Mouse (Mus musculus) Patski (cell line): ENCODE results near the gene Arl5c. TPM values are rescaled to one million over a fixed set of nuclear protein-coding genes. Genes with fewer than 3 reads are reported as not detected.

Source experiments
- ATAC-seq: fragments of 100-300 bp; one replicate; pipeline ENCODE4 v1.8.0; 2021
- CTCF ChIA-PET: fragments of 350-600 bp; sonication (Branson Sonifier 250); formaldehyde crosslinking; loops from one replicate; lab custom pipeline; 2022; ENCODE audit warnings: inconsistent platforms; lab: Charles Lee
- POLR2A ChIA-PET: fragments of 350-600 bp; sonication (Branson Sonifier 250); formaldehyde crosslinking; loops from one replicate; lab custom pipeline; 2022; ENCODE audit warnings: antibody characterized with exemption, inconsistent platforms; lab: Charles Lee
- DNase-seq: peaks from one replicate; pipeline ENCODE4 v3.0.0-alpha.2; 2011; ENCODE audit warnings: low read depth, low spot score
- H3K27me3 ChIP-seq: fragments of 371-371 bp; one replicate; pipeline ENCODE4 v1.5.1; 2021
- CTCF ChIP-seq: fragments of 100-300 bp; IDR thresholded peaks from one replicate; pipeline ENCODE4 v1.5.1; 2021
- in situ Hi-C: fragments of 300-500 bp; cut with MboI; formaldehyde crosslinking; loops from 3 replicates; pipeline ENCODE4 v1.11.1; 2018; ENCODE audit warnings: low pct_unique_long_range_greater_than_20kb, mixed read lengths
- polyA plus RNA-seq: library from polyadenylated mRNA; unstranded; gene quantifications from one replicate; pipeline ENCODE4 v1.2.3, GENCODE M21; 2021

Gene Arl5c
- polyA plus RNA-seq, 1 experiment from 2014 or later = 2.0 TPM

GRCm38 (mm10) chr11:98005686-98006085 is 9.7 kb upstream of the Arl5c start:
- in situ Hi-C loops = no loop called here
- ChIA-PET CTCF (interaction anchor here (1.0 to 2.4 kb wide), 3 partner anchors 11 to 17 kb away, joined by 3 to 8 read pairs (median 6); no protein-coding TSS in a partner anchor), POLR2A (interaction anchor here (0.7 kb wide), 1 partner anchor 14 kb away, joined by 5 read pairs; no protein-coding TSS in a partner anchor)
- no peak for TF ChIP-seq CTCF
- ATAC-seq (no peak), DNase-seq (no peak)
- H3K27me3 ChIP-seq = no peaks in the 10 kb centered on the region

- DNase-seq = no peak
- no peak for ATAC-seq
- H3K27me3 ChIP-seq = no peaks in the 10 kb centered on the region
- ChIA-PET CTCF (interaction anchor here (2.2 to 2.4 kb wide), 2 partner anchors 13 to 68 kb away, joined by 5 to 8 read pairs; no protein-coding TSS in a partner anchor), POLR2A (interaction anchor here (0.7 kb wide), 1 partner anchor 21 kb away, joined by 3 read pairs; the partner anchor contains the start of gene Rpl19)
- in situ Hi-C loops = no loop called here
- TF ChIP-seq CTCF = no peak
Measured at GRCm38 (mm10) chr11:98005076-98005475, 9.1 kb upstream of the Arl5c start.

- ChIA-PET CTCF (interaction anchor here (0.9 to 2.4 kb wide), 6 partner anchors 10 to 71 kb away, joined by 3 to 8 read pairs (median 4); no protein-coding TSS in a partner anchor), POLR2A (interaction anchor here (0.7 kb wide), 1 partner anchor 22 kb away, joined by 3 read pairs; the partner anchor contains the start of gene Rpl19)
- no peaks in the 10 kb centered on the region for H3K27me3 ChIP-seq
- TF ChIP-seq CTCF = no peak
- DNase-seq = no peak
- in situ Hi-C loops = no loop called here
- no peak for ATAC-seq
Measured at GRCm38 (mm10) chr11:98004161-98004560, 8.2 kb upstream of the Arl5c start.

- ChIA-PET CTCF (interaction anchor here (1.1 to 2.2 kb wide), 4 partner anchors 9 to 72 kb away, joined by 3 to 5 read pairs (median 4); no protein-coding TSS in a partner anchor), POLR2A (no interaction called here)
- DNase-seq = no peak
- TF ChIP-seq CTCF = no peak
- ATAC-seq = no peak
- in situ Hi-C loops = no loop called here
- no peaks in the 10 kb centered on the region for H3K27me3 ChIP-seq
Measured at GRCm38 (mm10) chr11:98003171-98003671, 7.2 kb upstream of the Arl5c start.

GRCm38 (mm10) chr11:98002627-98003026 is 6.6 kb upstream of the Arl5c start:
- H3K27me3 ChIP-seq = no peaks in the 10 kb centered on the region
- ChIA-PET POLR2A (interaction anchor here (1.3 kb wide), 1 partner anchor 21 kb away, joined by 3 read pairs; no protein-coding TSS in a partner anchor), CTCF (interaction anchor here (1.1 to 2.2 kb wide), 4 partner anchors 9 to 73 kb away, joined by 3 to 5 read pairs (median 4); partner anchors contain the start of gene Cacnb1)
- ATAC-seq = no peak
- DNase-seq = no peak
- no peak for TF ChIP-seq CTCF
- in situ Hi-C loops = no loop called here

- POLR2A ChIA-PET = interaction anchor here (1.3 kb wide), 1 partner anchor 22 kb away, joined by 3 read pairs; no protein-coding TSS in a partner anchor
- TF ChIP-seq CTCF = no peak
- no peak for DNase-seq
- ATAC-seq = no peak
- CTCF ChIA-PET = interaction anchor here (1.1 to 2.0 kb wide), 3 partner anchors 8 to 74 kb away, joined by 3 to 5 read pairs (median 3); partner anchors contain the start of gene Cacnb1
- no peaks in the 10 kb centered on the region for H3K27me3 ChIP-seq
- in situ Hi-C loops = no loop called here
Measured at GRCm38 (mm10) chr11:98001986-98002385, 6.0 kb upstream of the Arl5c start.

GRCm38 (mm10) chr11:98001351-98001824 is 5.4 kb upstream of the Arl5c start:
- no peak for TF ChIP-seq CTCF
- ATAC-seq (no peak), DNase-seq (no peak)
- CTCF ChIA-PET = interaction anchor here (1.3 kb wide), 1 partner anchor 22 kb away, joined by 3 read pairs; the partner anchor contains the start of gene Cacnb1
- POLR2A ChIA-PET = interaction anchor here (1.3 kb wide), 1 partner anchor 23 kb away, joined by 3 read pairs; no protein-coding TSS in a partner anchor
- in situ Hi-C loops = no loop called here
- no peaks in the 10 kb centered on the region for H3K27me3 ChIP-seq

- CTCF ChIA-PET = no interaction called here
- in situ Hi-C loops = no loop called here
- no peak for ATAC-seq
- H3K27me3 ChIP-seq = no peaks in the 10 kb centered on the region
- no peak for DNase-seq
- TF ChIP-seq CTCF = no peak
- POLR2A ChIA-PET = interaction anchor here (0.6 kb wide), 1 partner anchor 57 kb away, joined by 3 read pairs; no protein-coding TSS in a partner anchor
Measured at GRCm38 (mm10) chr11:98000378-98001140, 4.6 kb upstream of the Arl5c start.

GRCm38 (mm10) chr11:97999748-98000147 is 3.8 kb upstream of the Arl5c start:
- no peaks in the 10 kb centered on the region for H3K27me3 ChIP-seq
- TF ChIP-seq CTCF = no peak
- ATAC-seq (no peak), DNase-seq (no peak)
- POLR2A ChIA-PET = interaction anchor here (0.6 kb wide), 1 partner anchor 58 kb away, joined by 3 read pairs; no protein-coding TSS in a partner anchor
- in situ Hi-C loops = no loop called here
- CTCF ChIA-PET = interaction anchor here (1.2 kb wide), 1 partner anchor 76 kb away, joined by 3 read pairs; no protein-coding TSS in a partner anchor
